Mouse (Mus musculus) heart, postnatal 0 days (tissue): ENCODE data around the gene Gm5134.

Experiments used
- CTCF ChIP-seq: IDR thresholded peaks from 2 replicates; pipeline ENCODE4 v1.5.1; 2016; ENCODE audit warnings: antibody characterized with exemption, control low read depth, low read depth
- EP300 ChIP-seq: IDR thresholded peaks from 2 replicates; pipeline ENCODE4 v1.6.1; 2016; ENCODE audit warnings: antibody characterized with exemption, low read depth

GRCm38 (mm10) chr10:75978119-75978834, 24.0 kb downstream of the Gm5134 start:
- TF ChIP-seq CTCF (no peak), EP300 (no peak)
